Mouse (Mus musculus): Measurements from ENCODE around the gene Fbxl8. TPM values are rescaled to one million over a fixed set of nuclear protein-coding genes. Genes with fewer than 3 reads are reported as not detected.

The Fbxl8 gene
- polyA plus RNA-seq, 1 experiment: 0.27 TPM

DNA sequence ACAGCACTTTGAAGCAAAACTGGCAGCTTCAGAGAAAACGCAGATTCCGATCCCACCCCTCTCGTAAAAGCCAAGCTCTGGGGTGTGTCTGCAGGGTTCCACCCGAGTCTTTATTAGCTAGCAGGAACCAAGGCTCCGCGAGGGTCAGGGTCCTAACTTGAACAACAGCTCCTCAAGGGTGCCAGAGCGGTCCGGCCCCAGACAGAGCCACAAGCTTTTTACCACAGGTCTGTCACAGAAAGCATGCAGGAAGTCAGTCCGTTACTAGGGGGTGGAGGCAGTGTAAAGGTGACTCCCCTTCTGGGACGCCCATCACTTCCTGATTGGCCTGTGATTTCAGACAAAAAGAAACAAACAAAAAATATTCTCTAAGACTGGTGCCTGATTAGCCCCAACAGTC lies 680 bp downstream of the Fbxl8 start:
- Histone ChIP-seq H3K4me3 (replicated peaks) (peak overlapping the region; percentile 77), H3K36me3 (ENCODE audit: control insufficient read depth) (peaks cover 2% of the 10 kb centered on the region; the same call in 1 of the 2 replicates), H3K4me1 (ENCODE audit: control insufficient read depth) (peaks cover 60% of the 10 kb centered on the region), H3K27me3 (ENCODE audit: control insufficient read depth) (peaks cover 91% of the 10 kb centered on the region), H3K9me3 (ENCODE audit: control insufficient read depth, low read length) (peaks cover 33% of the 10 kb centered on the region)
- TF ChIP-seq TAL1 (IDR thresholded peaks at IDR 0.05; ENCODE audit: low read length) (no peak), GATA1 (IDR thresholded peaks at IDR 0.05; ENCODE audit: low read length) (no peak)

DNA sequence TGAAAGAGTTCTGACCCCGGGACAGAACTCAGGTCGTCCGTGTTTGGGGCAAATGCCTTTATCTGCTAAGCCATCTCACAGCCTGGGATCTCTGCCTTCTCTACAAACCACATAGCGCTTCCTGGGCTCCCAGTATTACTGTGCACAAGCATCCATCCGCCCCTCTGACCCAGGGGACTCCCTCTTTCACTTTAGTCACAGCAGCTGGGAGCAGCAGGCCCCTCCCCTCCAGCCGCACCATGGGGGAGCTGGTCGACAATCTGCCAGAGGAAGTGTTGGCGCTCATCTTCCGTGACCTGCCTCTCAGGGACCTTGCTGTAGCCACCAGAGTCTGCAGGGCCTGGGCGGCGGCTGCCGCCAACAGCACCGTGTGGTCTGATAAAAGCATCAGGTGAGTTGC lies 2.3 kb downstream of the Fbxl8 start:
- Histone ChIP-seq H3K27me3 (ENCODE audit: control insufficient read depth) (peaks cover 91% of the 10 kb centered on the region), H3K36me3 (ENCODE audit: control insufficient read depth) (no peaks in the 10 kb centered on the region), H3K9me3 (ENCODE audit: control insufficient read depth, low read length) (peaks cover 34% of the 10 kb centered on the region), H3K4me3 (replicated peaks) (no peak overlapping the region), H3K4me1 (ENCODE audit: control insufficient read depth) (peaks cover 53% of the 10 kb centered on the region)
- TF ChIP-seq GATA1 (IDR thresholded peaks at IDR 0.05; ENCODE audit: low read length): no peak
- TF ChIP-seq TAL1 (IDR thresholded peaks at IDR 0.05; ENCODE audit: low read length): no peak

DNA sequence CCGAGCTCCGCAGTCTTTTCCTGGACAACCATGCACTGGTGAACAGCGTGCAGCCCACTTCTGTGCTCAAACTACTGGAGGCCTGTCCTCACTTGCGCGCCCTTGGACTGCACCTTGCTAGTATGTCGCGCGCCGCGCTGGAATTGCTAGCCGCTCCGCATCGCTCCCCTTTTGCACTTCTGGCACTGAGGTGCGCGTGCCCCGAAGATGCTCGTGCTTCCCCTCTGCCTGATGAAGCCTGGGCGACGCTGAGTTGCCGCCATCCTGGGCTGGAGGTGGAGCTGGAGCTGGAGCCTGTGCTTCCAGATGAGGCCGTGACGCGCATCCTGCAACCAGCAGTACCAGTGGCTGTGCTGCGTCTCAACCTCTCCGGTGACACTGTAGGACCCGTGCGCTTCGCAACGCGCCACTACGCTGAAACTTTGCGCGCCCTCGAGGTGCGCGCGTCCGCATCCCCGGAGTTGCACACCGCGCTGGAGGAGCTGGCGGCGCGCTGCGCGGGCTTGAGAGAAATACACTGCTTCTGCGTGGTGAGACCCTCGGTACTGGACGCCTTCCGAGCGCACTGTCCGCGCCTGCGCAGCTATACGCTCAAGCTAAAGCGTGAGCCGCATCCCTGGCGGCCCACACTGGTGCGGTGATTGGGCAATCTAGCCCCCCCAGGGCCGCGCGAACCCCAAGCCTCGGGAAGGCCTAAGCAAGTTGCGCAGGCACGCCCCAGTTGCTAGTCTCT lies 4.1 kb downstream of the Fbxl8 start:
- peaks cover 43% of the 10 kb centered on the region for H3K4me1 ChIP-seq (ENCODE audit: control insufficient read depth)
- peak overlapping the region; percentile 23 for H3K4me3 ChIP-seq (replicated peaks)
- no peaks in the 10 kb centered on the region for H3K36me3 ChIP-seq (ENCODE audit: control insufficient read depth)
- peaks cover 34% of the 10 kb centered on the region for H3K9me3 ChIP-seq (ENCODE audit: control insufficient read depth, low read length)
- peaks cover 97% of the 10 kb centered on the region for H3K27me3 ChIP-seq (ENCODE audit: control insufficient read depth)
- TF ChIP-seq GATA1 (IDR thresholded peaks at IDR 0.05; ENCODE audit: low read length) (no peak), TAL1 (IDR thresholded peaks at IDR 0.05; ENCODE audit: low read length) (no peak)

DNA sequence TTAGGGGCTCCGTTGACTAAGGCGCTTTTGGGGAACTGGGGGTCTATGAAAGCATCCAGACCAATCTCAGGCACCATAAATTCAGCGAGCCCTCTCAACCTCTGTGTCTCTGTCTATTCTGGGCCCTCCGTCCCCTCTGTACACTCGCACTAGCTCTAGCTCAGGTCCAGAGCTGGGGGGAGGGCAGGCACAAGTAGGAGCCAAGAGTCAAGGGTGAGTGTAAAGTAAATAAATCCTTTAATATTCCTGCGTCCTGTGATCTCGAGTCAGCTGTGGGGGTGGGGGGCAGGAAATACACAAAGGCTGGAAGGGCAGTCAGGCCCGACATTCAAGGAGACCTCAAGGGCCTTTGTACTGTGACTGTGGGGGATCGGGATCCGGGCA lies 4.6 kb downstream of the Fbxl8 start:
- Histone ChIP-seq H3K9me3 (ENCODE audit: control insufficient read depth, low read length) (peaks cover 34% of the 10 kb centered on the region), H3K27me3 (ENCODE audit: control insufficient read depth) (peaks cover 97% of the 10 kb centered on the region), H3K36me3 (ENCODE audit: control insufficient read depth) (no peaks in the 10 kb centered on the region), H3K4me3 (replicated peaks) (no peak overlapping the region), H3K4me1 (ENCODE audit: control insufficient read depth) (peaks cover 38% of the 10 kb centered on the region)
- TF ChIP-seq TAL1 (IDR thresholded peaks at IDR 0.05; ENCODE audit: low read length): no peak
- TF ChIP-seq GATA1 (IDR thresholded peaks at IDR 0.05; ENCODE audit: low read length): no peak

DNA sequence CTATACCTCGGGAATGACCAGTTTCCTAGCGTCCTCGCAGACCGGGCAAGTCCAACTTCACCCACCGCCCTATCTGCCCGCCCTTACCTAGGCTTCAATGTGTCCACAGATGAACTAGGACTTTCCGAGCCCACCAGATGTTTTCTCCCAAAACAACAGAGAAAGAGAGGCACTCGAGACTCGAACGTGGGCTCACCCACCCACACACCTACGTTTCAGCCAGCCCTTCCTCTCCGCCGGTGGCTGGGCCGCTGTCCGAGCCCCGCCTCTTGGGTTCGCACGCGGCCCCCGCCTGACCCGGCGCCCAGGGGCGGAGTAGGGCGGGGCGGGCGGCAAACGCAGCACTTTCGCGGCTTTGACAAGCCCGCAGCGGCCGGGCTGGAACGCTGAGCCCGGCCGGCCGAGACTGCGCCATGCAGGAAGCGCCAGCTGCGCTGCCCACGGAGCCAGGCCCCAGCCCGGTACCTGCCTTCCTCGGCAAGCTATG lies 5.1 kb downstream of the Fbxl8 start, which contains the start of gene Hsf4:
Hsf4 (plus strand) TSS at position 341 of the 487 bp plus-strand sequence.
- H3K9me3 ChIP-seq (ENCODE audit: control insufficient read depth, low read length): peaks cover 34% of the 10 kb centered on the region
- TF ChIP-seq TAL1 (IDR thresholded peaks at IDR 0.05; ENCODE audit: low read length) (no peak), GATA1 (IDR thresholded peaks at IDR 0.05; ENCODE audit: low read length) (no peak)
- peak within 1 kb of the TSS; percentile 23 for H3K4me3 ChIP-seq (replicated peaks)
- H3K36me3 ChIP-seq (ENCODE audit: control insufficient read depth): no peaks in the 10 kb centered on the region
- peaks cover 34% of the 10 kb centered on the region for H3K4me1 ChIP-seq (ENCODE audit: control insufficient read depth)
- H3K27me3 ChIP-seq (ENCODE audit: control insufficient read depth): peaks cover 99% of the 10 kb centered on the region

DNA sequence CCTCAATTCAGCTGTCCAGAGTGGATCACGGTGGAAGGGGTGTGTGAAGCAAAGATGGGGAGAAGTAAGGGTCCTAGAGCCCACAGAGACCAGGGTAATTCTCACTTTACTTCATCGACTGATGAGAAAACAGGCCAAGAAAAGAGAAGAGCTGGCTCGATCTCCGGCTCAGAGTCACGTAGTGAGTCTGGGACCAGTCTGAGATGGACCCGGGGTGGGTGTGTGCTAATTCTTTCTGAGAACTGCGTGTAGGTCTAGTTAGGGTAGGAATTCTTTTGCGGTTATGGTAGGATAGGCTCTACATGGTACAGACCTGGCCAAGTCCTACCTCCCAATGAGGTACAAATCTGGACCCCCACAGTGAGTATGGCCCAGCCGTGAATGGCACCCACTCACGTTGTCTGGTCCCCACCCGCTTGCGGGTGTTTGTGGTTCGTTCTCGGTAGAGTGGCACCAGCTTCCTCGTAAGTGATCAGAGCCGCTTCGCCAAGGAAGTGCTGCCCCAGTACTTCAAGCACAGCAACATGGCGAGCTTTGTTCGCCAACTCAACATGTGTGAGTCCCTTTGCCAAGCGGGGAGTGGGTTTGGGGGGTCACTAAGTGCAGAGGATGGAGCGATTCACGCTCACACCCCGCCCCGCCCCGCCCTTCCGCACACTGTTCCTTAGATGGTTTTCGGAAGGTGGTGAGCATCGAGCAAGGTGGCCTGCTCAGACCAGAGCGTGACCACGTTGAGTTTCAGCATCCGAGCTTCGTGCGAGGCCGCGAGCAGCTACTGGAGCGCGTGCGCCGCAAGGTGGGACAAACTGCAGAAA lies 5.9 kb downstream of the Fbxl8 start:
- peaks cover 34% of the 10 kb centered on the region for H3K9me3 ChIP-seq (ENCODE audit: control insufficient read depth, low read length)
- no peaks in the 10 kb centered on the region for H3K36me3 ChIP-seq (ENCODE audit: control insufficient read depth)
- peaks cover 99% of the 10 kb centered on the region for H3K27me3 ChIP-seq (ENCODE audit: control insufficient read depth)
- H3K4me1 ChIP-seq (ENCODE audit: control insufficient read depth): peaks cover 26% of the 10 kb centered on the region
- H3K4me3 ChIP-seq (replicated peaks): no peak overlapping the region
- no peak for TF ChIP-seq TAL1 (IDR thresholded peaks at IDR 0.05; ENCODE audit: low read length)
- no peak for TF ChIP-seq GATA1 (IDR thresholded peaks at IDR 0.05; ENCODE audit: low read length)

DNA sequence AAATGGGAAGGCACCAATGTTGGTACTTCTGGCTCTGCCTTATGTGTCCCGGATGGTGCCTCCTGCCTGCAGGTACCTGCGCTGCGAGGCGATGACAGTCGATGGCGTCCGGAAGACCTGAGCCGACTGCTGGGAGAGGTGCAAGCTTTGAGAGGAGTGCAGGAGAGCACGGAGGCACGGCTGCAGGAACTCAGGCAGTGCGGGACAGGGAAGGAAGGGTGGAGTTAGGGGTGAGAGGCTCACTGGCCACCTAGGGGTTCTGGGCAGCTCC lies 6.4 kb downstream of the Fbxl8 start:
- H3K27me3 ChIP-seq (ENCODE audit: control insufficient read depth): peaks cover 99% of the 10 kb centered on the region
- TF ChIP-seq TAL1 (IDR thresholded peaks at IDR 0.05; ENCODE audit: low read length) (no peak), GATA1 (IDR thresholded peaks at IDR 0.05; ENCODE audit: low read length) (no peak)
- H3K9me3 ChIP-seq (ENCODE audit: control insufficient read depth, low read length): peaks cover 34% of the 10 kb centered on the region
- peaks cover 26% of the 10 kb centered on the region for H3K4me1 ChIP-seq (ENCODE audit: control insufficient read depth)
- no peak overlapping the region for H3K4me3 ChIP-seq (replicated peaks)
- H3K36me3 ChIP-seq (ENCODE audit: control insufficient read depth): no peaks in the 10 kb centered on the region

DNA sequence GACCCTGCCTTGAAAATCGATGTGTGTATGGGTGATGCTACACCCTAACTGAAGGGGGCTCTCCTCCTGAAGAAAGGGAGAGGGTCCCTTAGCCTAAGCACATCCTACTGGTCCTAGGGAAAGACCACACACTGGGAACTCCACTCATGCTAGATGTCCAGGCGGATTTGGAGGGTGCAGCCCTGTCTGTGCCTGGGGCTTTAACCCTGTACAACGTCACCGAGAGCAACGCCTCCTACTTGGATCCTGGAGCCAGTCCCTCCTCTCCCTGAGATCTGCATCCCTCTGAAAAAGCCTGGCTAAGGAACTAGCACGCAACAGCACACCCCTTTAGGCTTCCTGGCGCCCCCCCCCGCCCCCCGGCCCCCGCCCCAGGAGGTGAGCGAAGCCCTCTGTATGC lies 10.9 kb downstream of the Fbxl8 start:
- H3K4me1 ChIP-seq (ENCODE audit: control insufficient read depth): peaks cover 26% of the 10 kb centered on the region
- no peaks in the 10 kb centered on the region for H3K36me3 ChIP-seq (ENCODE audit: control insufficient read depth)
- H3K9me3 ChIP-seq (ENCODE audit: control insufficient read depth, low read length): peaks cover 4% of the 10 kb centered on the region; the same call in 1 of the 2 replicates
- TF ChIP-seq TAL1 (IDR thresholded peaks at IDR 0.05; ENCODE audit: low read length): no peak
- no peak for TF ChIP-seq GATA1 (IDR thresholded peaks at IDR 0.05; ENCODE audit: low read length)
- peaks cover 100% of the 10 kb centered on the region for H3K27me3 ChIP-seq (ENCODE audit: control insufficient read depth)
- no peak overlapping the region for H3K4me3 ChIP-seq (replicated peaks)

DNA sequence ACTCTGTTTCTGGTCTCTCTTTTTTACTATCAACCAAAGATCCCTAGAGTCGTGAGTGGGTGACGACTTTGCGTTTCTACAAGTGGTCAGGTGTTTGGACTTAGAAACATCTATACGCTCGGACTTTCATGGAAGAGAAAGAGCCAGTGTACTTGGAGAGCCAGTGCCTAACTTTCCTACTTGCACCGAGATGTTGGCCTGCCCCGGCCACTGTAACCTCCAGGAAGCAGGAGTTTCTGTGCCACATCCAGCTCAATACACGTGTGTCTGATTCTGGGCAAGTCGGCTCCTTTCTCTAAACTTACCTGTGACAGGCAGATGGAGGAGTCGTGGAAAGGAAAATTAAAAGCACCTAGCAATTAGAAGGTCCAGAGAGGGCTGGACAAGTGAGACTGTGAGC lies 11.4 kb downstream of the Fbxl8 start, which contains the start of gene Nol3:
Nol3 (plus strand) TSS at position 301 of the 400 bp plus-strand sequence.
- Histone ChIP-seq H3K27me3 (ENCODE audit: control insufficient read depth) (peaks cover 99% of the 10 kb centered on the region), H3K36me3 (ENCODE audit: control insufficient read depth) (no peaks in the 10 kb centered on the region), H3K9me3 (ENCODE audit: control insufficient read depth, low read length) (peaks cover under 1% of the 10 kb centered on the region; the same call in 1 of the 2 replicates), H3K4me1 (ENCODE audit: control insufficient read depth) (peaks cover 24% of the 10 kb centered on the region), H3K4me3 (replicated peaks) (peak within 1 kb of the TSS; percentile 28)
- TF ChIP-seq GATA1 (IDR thresholded peaks at IDR 0.05; ENCODE audit: low read length) (no peak), TAL1 (IDR thresholded peaks at IDR 0.05; ENCODE audit: low read length) (no peak)

Measured in erythroblast, embryonic 14.5 days (primary cell).